Mouse (Mus musculus): ENCODE measurements around the gene Prr5l. TPM values are rescaled to one million over a fixed set of nuclear protein-coding genes. Genes with fewer than 3 reads are reported as not detected.

Gene Prr5l
- polyA plus RNA-seq, 1 experiment from 2014 or later: 39.6 TPM

DNA sequence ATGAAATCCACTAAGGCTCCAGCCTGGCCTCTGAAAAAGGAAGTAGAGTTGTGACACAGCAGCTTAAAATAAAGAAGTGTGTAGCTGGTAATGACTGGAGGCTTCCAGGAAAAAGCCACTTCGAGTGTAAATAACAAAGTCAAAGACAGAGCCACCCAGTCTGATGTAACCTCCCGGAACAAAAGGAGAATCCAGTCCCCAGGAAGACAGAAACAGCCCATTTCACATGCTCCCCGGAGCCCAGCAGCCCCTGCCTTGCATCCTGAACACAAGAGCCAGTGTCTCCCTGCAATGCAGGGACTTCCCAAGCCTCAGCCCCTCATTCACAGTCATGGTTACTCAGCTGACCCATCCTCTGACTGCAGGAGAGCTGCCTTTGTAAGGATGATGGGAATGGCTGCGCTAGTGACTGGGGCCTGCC, 101.5 kb downstream of the Prr5l start:
- Histone ChIP-seq H3K9ac (no peak overlapping the region), H3K4me1 (no peaks in the 10 kb centered on the region), H3K4me3 (no peak overlapping the region), H3K9me3 (no peaks in the 10 kb centered on the region), H3K36me3 (no peaks in the 10 kb centered on the region), H3K27me3 (no peaks in the 10 kb centered on the region), H3K4me2 (replicated peaks) (no peak overlapping the region), H3K27ac (no peak overlapping the region)
- WGBS: 82% methylated on average over 4 of the region's 4 CpGs
- ATAC-seq (ENCODE audit: low FRiP score, low read depth): no peak

DNA sequence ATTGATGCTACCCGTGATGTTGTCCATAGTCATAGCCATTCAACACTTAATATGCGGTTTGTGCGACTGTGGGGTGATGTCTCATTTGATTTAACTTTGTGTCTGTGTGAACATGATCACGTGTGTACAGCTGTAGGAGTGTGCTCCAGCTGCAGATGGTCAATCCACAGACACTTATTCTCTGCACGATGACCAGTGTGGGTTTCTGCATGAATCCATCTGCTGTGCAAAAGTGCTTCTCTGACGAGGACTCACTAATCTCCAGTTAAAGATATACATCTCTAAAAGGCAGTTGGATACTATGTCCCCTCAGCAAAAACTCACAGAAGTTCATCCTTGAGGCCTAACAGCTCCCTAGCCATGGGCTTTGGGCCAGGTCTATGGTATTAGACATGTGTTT, 104.7 kb downstream of the Prr5l start:
- no peak overlapping the region for H3K4me3 ChIP-seq
- H3K4me2 ChIP-seq (replicated peaks): no peak overlapping the region
- no peaks in the 10 kb centered on the region for H3K36me3 ChIP-seq
- no peaks in the 10 kb centered on the region for H3K9me3 ChIP-seq
- 95% methylated on average over 6 of the region's 6 CpGs for WGBS
- no peak for ATAC-seq (ENCODE audit: low FRiP score, low read depth)
- H3K9ac ChIP-seq: no peak overlapping the region
- H3K27me3 ChIP-seq: no peaks in the 10 kb centered on the region
- no peak overlapping the region for H3K27ac ChIP-seq
- no peaks in the 10 kb centered on the region for H3K4me1 ChIP-seq

DNA sequence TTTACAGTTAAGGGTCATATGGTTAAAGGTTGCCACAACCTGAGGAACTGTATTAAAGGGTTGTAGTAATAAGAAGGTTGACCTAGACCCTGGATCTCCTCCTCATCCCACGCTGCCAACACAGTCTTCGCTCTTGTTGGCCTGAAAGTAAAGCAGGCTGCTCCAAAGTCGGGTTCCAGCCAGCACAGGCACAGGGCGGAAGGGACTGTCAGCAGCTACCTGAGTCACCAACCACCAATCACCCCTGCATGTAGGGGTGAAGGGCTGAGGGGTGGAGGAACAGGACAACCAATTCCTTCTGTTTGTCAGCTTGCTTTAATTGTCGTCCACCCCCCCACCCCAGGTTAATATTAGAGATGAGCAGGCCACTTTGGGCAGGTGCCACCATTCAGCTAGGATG, 119.3 kb downstream of the Prr5l start:
- Histone ChIP-seq H3K4me1 (peaks cover 21% of the 10 kb centered on the region), H3K9ac (no peak overlapping the region), H3K36me3 (peaks cover 22% of the 10 kb centered on the region), H3K27me3 (no peaks in the 10 kb centered on the region), H3K9me3 (no peaks in the 10 kb centered on the region), H3K4me2 (replicated peaks) (no peak overlapping the region), H3K27ac (no peak overlapping the region), H3K4me3 (no peak overlapping the region)
- no peak for ATAC-seq (ENCODE audit: low FRiP score, low read depth)
- WGBS: 91% methylated on average over 5 of the region's 5 CpGs

DNA sequence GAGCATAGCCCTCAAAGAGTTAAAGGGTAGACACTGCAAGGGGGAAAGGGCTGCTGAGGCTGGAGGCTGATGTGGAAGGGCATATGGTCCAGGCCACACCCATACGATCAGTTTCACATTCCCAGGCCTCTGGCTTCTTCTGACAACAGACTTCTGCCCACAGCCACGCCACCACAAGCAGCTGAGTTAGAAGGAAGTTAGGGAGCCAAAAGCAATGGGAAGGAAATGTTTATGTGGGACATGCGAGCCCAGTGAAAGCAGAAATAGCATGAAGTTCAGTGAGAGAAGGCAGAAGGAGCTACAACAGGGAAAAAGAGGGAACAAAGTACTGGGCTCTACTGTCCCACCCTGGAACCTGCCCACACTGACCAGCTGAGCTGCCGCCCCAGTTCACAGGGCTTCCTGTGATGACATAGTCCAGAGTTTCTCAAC, 119.9 kb downstream of the Prr5l start:
- H3K4me3 ChIP-seq: no peak overlapping the region
- H3K27ac ChIP-seq: peak overlapping the region; percentile 40; the same call in 1 of the 2 replicates
- peaks cover 17% of the 10 kb centered on the region for H3K36me3 ChIP-seq
- H3K4me1 ChIP-seq: peaks cover 21% of the 10 kb centered on the region
- H3K9ac ChIP-seq: no peak overlapping the region
- H3K27me3 ChIP-seq: no peaks in the 10 kb centered on the region
- ATAC-seq (ENCODE audit: low FRiP score, low read depth): peak; percentile 42; the same call in 1 of the 2 replicates
- WGBS: 53% methylated on average over 4 of the region's 4 CpGs
- H3K4me2 ChIP-seq (replicated peaks): no peak overlapping the region
- no peaks in the 10 kb centered on the region for H3K9me3 ChIP-seq

DNA sequence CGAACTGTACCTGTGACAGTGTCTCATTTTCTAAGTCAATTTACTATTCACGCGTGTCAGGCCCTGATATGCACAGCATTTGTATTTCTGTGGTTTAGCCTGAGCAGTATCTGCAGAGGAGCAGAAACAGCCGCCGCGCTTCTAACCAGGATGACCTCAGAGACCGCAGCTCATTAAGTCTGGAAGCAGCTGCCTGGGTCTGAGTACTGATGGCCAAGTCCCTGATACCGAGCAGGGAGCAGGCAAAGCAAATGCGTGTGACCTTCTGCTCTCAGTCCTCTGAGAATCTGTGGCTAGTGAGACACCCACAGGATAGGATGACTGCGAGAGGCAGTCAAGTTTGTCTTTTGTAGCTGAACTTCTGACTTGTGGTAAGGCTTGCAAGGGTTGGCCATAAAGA, 120.4 kb downstream of the Prr5l start:
- 61% methylated on average over 10 of the region's 10 CpGs for WGBS
- ATAC-seq (ENCODE audit: low FRiP score, low read depth): no peak; the same call in 1 of the 2 replicates
- H3K4me2 ChIP-seq (replicated peaks): no peak overlapping the region

DNA sequence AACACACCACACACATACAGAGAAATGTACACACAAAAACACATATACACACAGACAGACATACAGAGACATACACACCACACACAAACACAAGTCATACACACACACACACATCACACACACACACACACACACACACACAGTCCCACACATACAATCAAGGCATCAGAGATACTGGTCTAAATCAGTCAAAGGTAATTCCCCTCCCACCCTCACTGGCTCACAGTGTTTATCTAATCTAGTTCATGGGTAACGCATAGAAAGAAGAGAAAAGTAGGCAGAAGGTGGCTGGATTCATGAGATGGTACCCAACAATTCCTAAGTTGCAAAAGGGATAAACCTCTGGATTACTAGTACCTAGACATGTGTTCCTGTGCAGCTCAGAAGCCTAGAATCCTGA, 120.9 kb downstream of the Prr5l start:
- Histone ChIP-seq H3K9me3 (no peaks in the 10 kb centered on the region), H3K4me3 (no peak overlapping the region), H3K27me3 (no peaks in the 10 kb centered on the region), H3K36me3 (peaks cover 8% of the 10 kb centered on the region; the same call in 1 of the 2 replicates), H3K4me2 (replicated peaks) (no peak overlapping the region), H3K4me1 (peaks cover 21% of the 10 kb centered on the region), H3K27ac (0 out of 2 replicates have a peak overlapping the region, but pooled peaks have one; percentile 40), H3K9ac (no peak overlapping the region)
- 97% methylated on average over 1 of the region's 1 CpGs for WGBS
- no peak for ATAC-seq (ENCODE audit: low FRiP score, low read depth)

More for the DNA sequence above, 120.4 kb downstream of the Prr5l start:
- H3K27me3 ChIP-seq: no peaks in the 10 kb centered on the region
- peaks cover 12% of the 10 kb centered on the region for H3K36me3 ChIP-seq
- H3K4me1 ChIP-seq: peaks cover 21% of the 10 kb centered on the region
- no peak overlapping the region for H3K4me3 ChIP-seq
- peak overlapping the region; percentile 40; the same call in 1 of the 2 replicates for H3K27ac ChIP-seq
- no peak overlapping the region for H3K9ac ChIP-seq
- no peaks in the 10 kb centered on the region for H3K9me3 ChIP-seq

DNA sequence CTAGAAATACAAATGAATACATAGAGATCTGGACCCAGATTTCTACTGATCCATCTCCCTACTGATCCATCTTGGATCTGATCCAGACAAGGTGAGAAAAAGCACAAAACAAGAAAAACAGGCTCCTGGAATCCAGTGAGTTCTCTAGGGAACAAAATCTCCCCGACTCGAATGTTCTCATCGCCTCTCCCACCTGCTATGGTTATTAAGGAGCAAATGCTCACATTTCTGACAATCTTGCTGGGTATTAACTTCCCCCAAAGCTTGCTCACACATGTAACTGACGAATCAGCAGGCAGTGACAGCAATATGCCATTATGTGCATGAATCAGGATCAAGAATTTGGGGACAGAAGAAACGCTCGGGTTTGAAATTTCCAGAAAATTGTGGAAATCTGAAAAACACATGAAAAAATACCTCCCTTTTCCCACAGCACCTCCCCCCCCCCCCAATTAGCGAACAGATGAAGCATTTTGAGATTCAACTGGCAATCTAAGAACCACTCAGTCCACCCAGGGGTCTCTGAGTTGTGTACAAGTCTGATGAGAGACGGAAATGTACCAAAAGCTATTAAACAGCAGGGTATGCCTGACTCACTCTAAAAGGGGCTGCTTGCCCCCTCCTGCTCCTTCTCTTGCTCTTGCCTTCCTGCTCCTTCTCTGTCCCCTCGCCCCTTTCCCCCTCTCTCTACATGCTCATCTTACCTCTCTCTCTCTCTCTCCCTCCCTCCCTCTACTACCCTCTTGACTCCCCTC, 123.1 kb downstream of the Prr5l start:
- H3K27ac ChIP-seq: peak overlapping the region; percentile 34; the same call in 1 of the 2 replicates
- H3K36me3 ChIP-seq: peaks cover 4% of the 10 kb centered on the region; the same call in 1 of the 2 replicates

DNA sequence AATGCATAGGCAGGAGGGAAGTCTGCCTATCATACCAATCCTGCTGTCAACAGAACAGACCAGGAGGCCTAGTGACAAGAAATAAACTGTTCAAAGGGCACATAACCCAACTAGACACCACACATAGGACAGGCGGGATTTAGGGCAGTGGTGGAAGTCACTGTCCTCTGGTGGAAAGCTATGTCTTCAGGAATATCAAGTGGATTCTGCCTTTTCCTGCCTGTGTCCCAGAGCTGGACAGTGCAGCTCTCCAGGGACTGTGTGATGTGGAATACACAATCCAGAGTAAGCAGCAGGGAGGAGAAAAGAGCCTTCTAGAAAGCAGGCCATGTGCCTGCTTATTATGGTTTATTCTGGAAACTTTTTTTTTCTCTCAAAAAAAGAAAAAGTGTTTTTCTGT, 125.0 kb downstream of the Prr5l start:
- H3K9ac ChIP-seq: no peak overlapping the region
- ATAC-seq (ENCODE audit: low FRiP score, low read depth): no peak
- H3K36me3 ChIP-seq: no peaks in the 10 kb centered on the region
- H3K9me3 ChIP-seq: no peaks in the 10 kb centered on the region
- H3K4me3 ChIP-seq: no peak overlapping the region
- WGBS: 92% methylated on average over 1 of the region's 1 CpGs
- no peak overlapping the region for H3K4me2 ChIP-seq (replicated peaks)
- no peaks in the 10 kb centered on the region for H3K27me3 ChIP-seq
- no peak overlapping the region for H3K27ac ChIP-seq
- peaks cover 44% of the 10 kb centered on the region for H3K4me1 ChIP-seq

More for the DNA sequence above, 123.1 kb downstream of the Prr5l start:
- Histone ChIP-seq H3K27me3 (no peaks in the 10 kb centered on the region), H3K9me3 (no peaks in the 10 kb centered on the region), H3K4me2 (replicated peaks) (0 out of 2 replicates have a peak overlapping the region, but pooled peaks have one; percentile 5), H3K4me1 (peaks cover 38% of the 10 kb centered on the region), H3K9ac (no peak overlapping the region), H3K4me3 (no peak overlapping the region)
- ATAC-seq (ENCODE audit: low FRiP score, low read depth): no peak; the same call in 1 of the 2 replicates
- WGBS: 44% methylated on average over 9 of the region's 9 CpGs

DNA sequence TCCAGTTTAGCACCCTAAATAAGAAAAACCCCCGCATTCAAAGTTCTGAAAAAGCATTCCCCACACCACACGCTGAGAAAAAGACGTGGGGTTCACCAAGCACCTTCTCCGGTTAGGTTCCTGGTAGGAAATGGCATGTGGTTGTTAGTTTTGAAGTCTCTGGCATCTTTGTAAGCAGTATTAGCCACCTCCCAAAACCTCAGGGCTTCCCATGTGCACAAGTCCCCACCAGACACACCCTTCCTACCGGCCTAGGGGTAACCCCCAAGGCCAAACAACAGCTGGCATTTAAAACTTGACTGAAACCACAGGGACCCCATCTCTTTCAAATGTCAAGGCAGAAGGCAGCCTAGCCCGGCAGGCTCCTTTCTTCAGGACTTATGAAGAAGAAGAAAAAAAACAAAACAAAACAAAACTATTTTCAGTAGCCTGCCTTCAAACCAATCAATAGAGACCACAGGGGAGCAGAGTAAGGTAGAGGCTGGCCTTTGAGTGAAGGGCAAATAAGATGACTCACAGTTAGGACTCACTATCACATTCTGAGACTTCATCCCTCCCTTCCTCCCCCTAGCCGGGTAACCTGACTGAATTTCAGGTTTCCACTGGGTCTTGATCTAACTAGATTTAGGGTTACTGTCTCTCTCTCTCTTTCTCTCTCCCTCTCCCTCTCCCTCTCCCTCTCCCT, 126.6 kb downstream of the Prr5l start:
- H3K27me3 ChIP-seq: no peaks in the 10 kb centered on the region
- WGBS: 35% methylated on average over 7 of the region's 7 CpGs
- no peak for ATAC-seq (ENCODE audit: low FRiP score, low read depth)
- no peaks in the 10 kb centered on the region for H3K9me3 ChIP-seq
- peaks cover 54% of the 10 kb centered on the region for H3K4me1 ChIP-seq
- no peak overlapping the region for H3K27ac ChIP-seq
- no peaks in the 10 kb centered on the region for H3K36me3 ChIP-seq
- H3K4me2 ChIP-seq (replicated peaks): no peak overlapping the region
- H3K4me3 ChIP-seq: no peak overlapping the region
- no peak overlapping the region; the same call in 1 of the 2 replicates for H3K9ac ChIP-seq

DNA sequence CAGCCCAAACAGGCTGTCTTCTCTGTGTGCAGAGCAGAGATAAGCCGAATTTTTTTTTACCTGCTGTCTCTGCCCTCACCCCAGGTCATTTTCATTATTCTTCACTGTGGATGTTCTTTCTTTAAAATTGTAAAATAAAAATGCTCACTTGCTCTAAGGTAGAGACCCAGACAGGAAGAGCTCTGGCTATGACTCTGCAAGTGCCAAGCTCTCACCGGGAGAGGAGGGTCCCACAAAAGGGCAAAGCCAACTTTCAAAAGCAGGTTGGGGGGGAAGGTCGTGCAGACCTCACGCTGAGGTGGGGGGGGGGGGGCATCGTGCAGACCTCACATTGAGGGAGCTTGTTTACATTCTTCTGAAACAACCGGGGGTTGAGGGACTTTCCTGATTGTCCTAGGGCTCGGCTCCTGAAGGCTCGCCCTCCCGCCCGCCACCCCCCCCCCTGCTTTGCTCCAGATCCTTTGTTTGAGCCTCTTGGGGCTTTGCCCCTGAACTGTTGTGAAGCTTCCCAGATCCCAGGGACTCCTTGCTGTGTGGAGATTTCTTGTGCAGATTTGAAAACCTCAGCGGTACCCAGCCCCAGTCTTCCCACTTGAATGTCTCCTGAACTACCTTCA, 127.8 kb downstream of the Prr5l start:
- no peaks in the 10 kb centered on the region for H3K9me3 ChIP-seq
- no peak for ATAC-seq (ENCODE audit: low FRiP score, low read depth)
- peaks cover 56% of the 10 kb centered on the region for H3K4me1 ChIP-seq
- no peak overlapping the region for H3K27ac ChIP-seq
- no peak overlapping the region for H3K9ac ChIP-seq
- 8% methylated on average over 11 of the region's 11 CpGs for WGBS
- no peaks in the 10 kb centered on the region for H3K36me3 ChIP-seq
- H3K27me3 ChIP-seq: no peaks in the 10 kb centered on the region
- H3K4me3 ChIP-seq: no peak overlapping the region
- peak overlapping the region; percentile 41 for H3K4me2 ChIP-seq (replicated peaks)

DNA sequence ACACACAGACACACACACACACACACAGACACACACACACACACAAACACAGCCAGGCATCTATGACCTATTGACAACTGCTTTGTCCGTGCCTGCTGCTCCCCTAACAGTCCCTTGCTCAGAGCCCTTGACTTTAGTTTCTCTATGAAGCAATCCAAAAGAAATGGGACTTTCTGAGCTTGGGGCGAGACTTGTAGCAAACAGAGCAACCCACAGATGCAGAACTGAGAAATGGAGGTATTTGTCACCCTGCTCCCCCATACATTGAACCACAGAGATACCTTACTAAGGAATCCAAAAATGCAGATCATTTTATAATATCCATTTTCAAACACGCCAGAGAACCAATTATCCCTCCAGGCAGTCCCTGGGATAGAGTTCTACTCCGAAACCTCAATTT, 128.4 kb downstream of the Prr5l start:
- Histone ChIP-seq H3K4me3 (no peak overlapping the region), H3K27ac (no peak overlapping the region), H3K4me1 (peaks cover 50% of the 10 kb centered on the region), H3K9me3 (no peaks in the 10 kb centered on the region), H3K9ac (no peak overlapping the region; the same call in 1 of the 2 replicates), H3K36me3 (no peaks in the 10 kb centered on the region), H3K4me2 (replicated peaks) (no peak overlapping the region), H3K27me3 (no peaks in the 10 kb centered on the region)
- WGBS: 49% methylated on average over 4 of the region's 4 CpGs
- ATAC-seq (ENCODE audit: low FRiP score, low read depth): no peak

DNA sequence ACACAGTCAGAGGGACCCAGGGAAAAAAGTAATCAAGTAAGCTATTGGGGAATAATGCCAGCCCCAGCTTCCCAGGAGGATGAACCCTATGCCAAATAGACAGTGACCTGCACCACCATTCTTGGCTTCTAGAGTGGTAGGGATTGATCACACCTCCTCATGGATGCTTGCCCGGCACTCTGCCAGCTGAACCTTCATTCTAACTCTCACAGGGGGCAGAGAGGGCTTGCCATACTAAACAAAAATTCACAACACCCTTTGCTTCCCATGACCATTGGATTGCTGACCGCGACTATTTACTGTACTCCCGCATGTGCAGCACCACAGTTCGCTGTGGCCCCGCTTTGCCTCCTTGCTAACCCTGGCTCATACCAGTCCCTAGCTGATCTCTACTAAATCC, 129.8 kb downstream of the Prr5l start:
- WGBS: 94% methylated on average over 6 of the region's 6 CpGs
- Histone ChIP-seq H3K36me3 (no peaks in the 10 kb centered on the region), H3K4me3 (no peak overlapping the region), H3K9ac (no peak overlapping the region), H3K27ac (no peak overlapping the region), H3K4me1 (peaks cover 50% of the 10 kb centered on the region), H3K27me3 (no peaks in the 10 kb centered on the region), H3K4me2 (replicated peaks) (no peak overlapping the region), H3K9me3 (no peaks in the 10 kb centered on the region)
- no peak for ATAC-seq (ENCODE audit: low FRiP score, low read depth)
